Mouse (Mus musculus): ENCODE data around the gene Gtf2a1.
"Not testable (repeated sequence)": the region's sequence is repeated elsewhere in the genome, so short reads cannot be mapped to it uniquely, and the experiment has no call there.

The Gtf2a1 gene

GRCm38 (mm10) chr12:91589847-91590690, at the start of gene Gtf2a1:
Gene Gtf2a1, minus strand, starts transcription at chr12:91590487.
- peak; percentile 94 to 97 for DNase-seq

- no peak for DNase-seq
These were observed 48.1 kb upstream of the Gtf2a1 start for GRCm38 (mm10) chr12:91638351-91638750.

- DNase-seq = no peak
These were observed 47.0 kb upstream of the Gtf2a1 start for GRCm38 (mm10) chr12:91637136-91637909.

GRCm38 (mm10) chr12:91626482-91626881, 36.2 kb upstream of the Gtf2a1 start:
- no peak for DNase-seq

- DNase-seq = peak in 1 of 2 experiments; percentile 15
These were observed 34.7 kb upstream of the Gtf2a1 start for GRCm38 (mm10) chr12:91625013-91625412.

DNA sequence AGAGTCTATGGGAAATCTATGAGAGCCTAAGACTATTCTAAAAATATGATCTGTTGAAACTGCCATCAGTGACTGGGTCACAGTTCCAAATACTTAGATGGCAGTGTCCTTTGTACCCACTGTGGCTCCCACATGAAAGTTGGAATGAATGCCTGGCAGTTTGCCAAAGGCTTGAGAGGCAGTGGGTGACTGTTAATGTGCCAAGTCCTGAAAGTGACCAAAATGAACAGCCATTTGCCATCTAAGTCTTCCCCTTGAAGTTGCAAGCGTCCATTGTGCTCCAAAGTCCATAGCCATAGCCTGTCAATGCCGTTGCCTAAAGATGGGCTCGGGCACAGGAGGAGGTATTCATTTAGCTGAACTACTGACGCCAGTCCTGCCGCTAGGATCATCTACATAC, 19.1 kb upstream of the Gtf2a1 start:
- no peak for DNase-seq

GRCm38 (mm10) chr12:91607678-91608077, 17.4 kb upstream of the Gtf2a1 start:
- no peak for DNase-seq

DNA sequence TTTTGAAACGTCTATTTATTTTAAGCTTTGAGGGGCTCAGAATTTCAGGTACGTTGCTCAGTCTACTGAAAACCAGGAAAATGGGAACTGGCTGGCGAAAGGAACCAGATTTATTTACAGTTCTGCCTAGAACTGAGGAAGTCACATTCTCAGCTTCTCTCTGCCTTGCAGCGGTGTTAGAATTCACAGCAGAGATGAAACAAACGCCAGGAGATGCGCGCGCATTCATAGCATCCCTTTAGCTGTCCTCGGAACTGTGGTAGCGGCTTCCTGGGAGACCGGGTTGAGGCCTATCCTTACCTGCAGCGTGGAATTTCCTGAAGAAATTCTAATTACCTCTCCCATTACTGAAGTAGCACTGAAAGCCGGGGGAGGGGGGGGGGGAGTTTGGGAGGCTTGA, 16.4 kb upstream of the Gtf2a1 start:
- no peak for DNase-seq

- DNase-seq = no peak
These were observed 14.3 kb upstream of the Gtf2a1 start for GRCm38 (mm10) chr12:91604600-91604999.

DNA sequence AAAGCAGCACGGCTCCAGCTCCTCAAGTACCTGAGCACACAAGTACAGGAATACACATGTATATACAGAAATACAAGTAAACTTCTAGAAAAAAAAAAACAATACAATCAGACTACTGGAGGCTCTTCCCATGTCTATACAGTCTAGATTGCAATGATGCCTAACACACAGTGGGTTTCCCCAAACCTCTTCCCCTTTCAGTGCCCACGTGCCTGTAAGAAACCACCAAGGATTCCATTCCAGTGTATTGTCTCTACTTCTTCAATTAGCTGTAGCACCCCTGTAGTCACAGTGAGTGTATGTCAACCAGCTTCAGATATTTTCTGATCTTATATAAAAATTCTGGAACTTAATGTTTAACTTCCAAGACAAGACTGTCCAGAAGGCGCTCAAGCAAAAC, 1.8 kb upstream of the Gtf2a1 start:
- no peak for DNase-seq

GRCm38 (mm10) chr12:91591191-91591590, 904 bp upstream of the Gtf2a1 start:
- no peak for DNase-seq

- peak; percentile 21 to 36 for DNase-seq
These were observed 429 bp upstream of the Gtf2a1 start for GRCm38 (mm10) chr12:91590716-91591115.

- no peak for DNase-seq
These were observed 793 bp downstream of the Gtf2a1 start for GRCm38 (mm10) chr12:91589542-91589846.

- DNase-seq = peak; percentile 68 to 84
These were observed 1.4 kb downstream of the Gtf2a1 start for GRCm38 (mm10) chr12:91588670-91589541.

DNA sequence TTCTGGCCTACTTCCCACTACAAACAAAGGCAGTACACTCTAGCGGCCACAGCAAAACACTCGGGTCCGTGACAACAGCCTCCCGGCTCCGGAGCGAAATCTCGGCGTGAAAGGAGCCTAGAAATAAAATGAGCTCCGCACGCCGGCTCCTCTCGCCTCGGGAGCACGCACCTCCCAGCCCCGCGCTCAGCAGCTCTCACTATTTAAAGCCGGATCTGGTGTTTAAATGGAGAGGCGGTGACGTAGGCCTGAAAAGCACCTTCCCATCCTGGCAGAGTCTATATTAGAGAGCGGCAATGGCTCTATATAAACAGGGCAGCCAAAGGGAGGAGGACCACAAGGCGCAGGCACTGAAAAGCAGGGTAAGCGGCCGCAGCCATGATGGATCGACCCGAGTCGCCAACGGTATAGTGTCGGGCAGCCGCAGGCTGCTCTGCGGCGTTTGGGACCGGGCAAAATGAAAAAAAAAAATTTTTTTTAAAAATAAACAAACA, 2.1 kb downstream of the Gtf2a1 start:
- DNase-seq = peak; percentile 91 to 93

- no peak for DNase-seq
These were observed 2.7 kb downstream of the Gtf2a1 start for GRCm38 (mm10) chr12:91587491-91588033.

DNA sequence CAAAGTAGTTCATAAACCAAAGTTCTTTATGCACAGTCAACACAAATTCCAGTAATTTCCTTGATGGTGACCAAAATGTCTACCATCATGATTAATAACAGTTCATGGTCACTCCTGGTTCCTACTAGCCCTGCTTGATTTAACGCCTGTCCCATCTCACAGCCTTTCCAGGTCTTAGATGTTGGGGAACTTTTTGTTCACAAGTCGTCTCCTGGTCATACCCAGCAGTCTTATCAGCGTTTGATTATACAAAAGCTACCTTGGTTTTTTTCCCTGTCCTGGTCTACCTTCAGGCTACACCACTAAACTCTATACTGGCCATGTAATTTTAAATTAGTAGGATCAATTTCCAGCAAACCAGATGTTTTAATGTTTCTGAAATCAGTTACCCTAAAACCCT, 3.2 kb downstream of the Gtf2a1 start:
- DNase-seq = no peak

- DNase-seq = not testable (repeated sequence)
These were observed 4.5 kb downstream of the Gtf2a1 start for GRCm38 (mm10) chr12:91585815-91586214.

DNA sequence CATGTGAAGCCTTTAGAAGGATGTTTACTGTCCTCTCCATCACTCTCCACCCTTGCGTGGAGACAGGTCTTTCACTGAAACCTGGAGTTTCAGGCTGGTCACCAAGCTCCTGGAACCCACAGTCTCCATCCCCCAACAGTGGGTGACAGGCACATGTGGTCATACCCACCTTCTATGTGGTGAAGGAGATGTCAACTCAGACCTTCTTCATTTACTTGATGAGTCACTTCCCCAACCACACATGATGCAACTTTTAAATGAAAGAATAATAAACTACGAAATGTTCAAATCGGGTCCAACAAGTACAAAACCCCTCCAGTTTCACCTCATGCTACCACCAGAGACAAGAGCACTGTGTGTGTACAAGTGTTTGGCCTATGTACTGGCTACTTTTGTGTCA, 5.1 kb downstream of the Gtf2a1 start:
- DNase-seq = no peak

- DNase-seq = no peak
These were observed 6.9 kb downstream of the Gtf2a1 start for GRCm38 (mm10) chr12:91583409-91583808.

GRCm38 (mm10) chr12:91582362-91583002, 7.8 kb downstream of the Gtf2a1 start:
- DNase-seq = no peak
